Mouse (Mus musculus): ENCODE results near the gene 1700029P11Rik.

DNA sequence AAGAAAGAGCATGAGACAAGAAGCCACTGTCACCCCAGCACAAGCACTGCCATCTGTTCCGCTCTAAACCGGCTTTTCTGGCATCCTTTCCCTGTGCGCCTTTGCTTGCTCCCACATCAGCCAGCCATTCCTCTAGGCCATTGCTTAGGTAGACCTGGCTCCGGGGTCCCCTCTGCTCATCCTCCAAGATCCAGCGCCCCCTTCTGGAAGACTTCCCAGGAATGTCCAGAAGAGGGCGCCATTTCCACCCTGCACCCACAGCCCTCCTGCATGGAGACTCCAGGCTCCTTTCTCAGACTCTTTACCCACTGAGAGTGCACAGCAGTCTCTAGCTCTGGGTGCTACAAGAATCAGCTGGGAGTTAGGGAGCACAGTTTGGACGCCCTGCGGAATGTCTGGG is 23.9 kb upstream of the 1700029P11Rik start:
- TF ChIP-seq GATA1 (IDR thresholded peaks at IDR 0.05; ENCODE audit: borderline replicate concordance, low read length) (no peak), FLI1 (IDR thresholded peaks at IDR 0.05; ENCODE audit: low read length) (no peak)
